Mouse (Mus musculus) liver, embryonic 14 days (tissue): ENCODE results near the gene Rnf180. TPM values are rescaled to one million over a fixed set of nuclear protein-coding genes. Genes with fewer than 3 reads are reported as not detected.

ENCODE experiments used
- polyA plus RNA-seq: library from polyadenylated mRNA; depleted of rRNA; stranded (reverse); fragments of >200 nt; gene quantifications from 2 replicates; pipeline ENCODE4 v1.2.3, GENCODE M21; 2012; rRNA removed

Rnf180 gene
- 0.31 and 0.32 TPM in 2 replicates for polyA plus RNA-seq

DNA sequence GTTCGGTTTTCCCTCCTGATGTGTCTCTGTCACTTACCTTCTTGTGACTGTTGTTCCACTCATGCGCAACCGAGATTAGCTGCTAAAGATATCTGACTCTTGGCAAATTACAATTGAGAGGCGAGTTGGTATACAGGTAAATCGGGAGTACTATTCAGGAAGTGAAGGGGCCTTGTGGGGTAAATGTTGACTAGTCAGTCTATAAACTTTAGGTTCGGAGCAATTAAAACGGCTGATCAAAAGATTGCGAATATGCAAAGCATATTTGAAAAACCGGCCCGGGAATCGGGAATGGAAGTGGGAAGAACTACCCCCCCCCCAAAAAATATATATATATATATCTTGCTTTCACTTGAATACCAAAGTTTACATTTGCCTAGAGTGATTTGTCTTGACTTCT is at the start of gene Rnf180:
Gene Rnf180 (minus strand): TSS at position 101 of the 400 bp plus-strand sequence.

DNA sequence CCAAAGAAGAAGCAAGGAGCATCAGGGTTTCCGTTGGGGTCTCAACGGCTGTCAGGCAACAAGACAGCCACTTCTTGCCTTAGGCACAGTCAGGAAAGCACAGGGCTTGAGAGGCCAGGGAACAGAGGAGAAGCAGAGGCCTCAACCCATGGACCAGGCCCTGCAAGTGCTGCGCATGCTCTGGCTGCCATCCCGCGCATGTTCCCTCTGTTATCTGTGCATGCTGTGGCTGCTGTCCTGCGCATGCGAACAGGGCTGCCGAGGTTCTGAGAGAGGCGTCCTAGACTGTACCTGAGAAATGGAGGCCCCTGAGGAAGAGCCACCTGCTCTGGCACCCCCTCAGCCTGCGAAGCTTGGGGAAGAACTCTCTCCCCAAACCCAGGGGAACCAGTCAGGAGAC is 212.8 kb downstream of the Rnf180 start, which contains the start of gene 4933425L06Rik:
Gene 4933425L06Rik (plus strand): TSS at position 261 of the 400 bp plus-strand sequence.

Other genes with a start within 250 kb of the Rnf180 start
- gene Rgs7bp, start 239.9 kb downstream of the Rnf180 start, polyA plus RNA-seq, result 0.25 and 0.28 TPM in 2 replicates
- gene 4933425L06Rik, start 212.7 kb downstream of the Rnf180 start, polyA plus RNA-seq, result not detected in 2 replicates
- gene Htr1a, start 148.8 kb upstream of the Rnf180 start, polyA plus RNA-seq, result not detected in 2 replicates